Mouse (Mus musculus): Measurements from ENCODE around the gene AI467606. TPM values are rescaled to one million over a fixed set of nuclear protein-coding genes. Genes with fewer than 3 reads are reported as not detected.
A peak's percentile ranks its signal among the peaks of the same experiment; 100 is the strongest.

The AI467606 gene
- polyA plus RNA-seq, 1 experiment from 2014 or later, result 4.3 TPM

GRCm38 (mm10) chr7:127140623-127141404, 49.7 kb downstream of the AI467606 start:
- Histone ChIP-seq H3K27ac (no peak overlapping the region), H3K4me3 (replicated peaks; ENCODE audit: low read depth, low read length) (no peak overlapping the region), H3K9ac (ENCODE audit: low read depth, low read length) (no peak overlapping the region), H3K4me1 (replicated peaks; ENCODE audit: insufficient read depth, low read length) (0 out of 2 replicates have a peak, but pooled peaks cover 2% of the 10 kb centered on the region), H3K36me3 (ENCODE audit: insufficient read depth, low read length) (no peaks in the 10 kb centered on the region), H3K9me3 (replicated peaks; ENCODE audit: low read length) (no peaks in the 10 kb centered on the region), H3K27me3 (ENCODE audit: insufficient read depth, low read length) (no peaks in the 10 kb centered on the region), H3K4me2 (ENCODE audit: low read length) (no peak overlapping the region)
- no peak for DNase-seq (ENCODE audit: low spot score)
- no peak for ATAC-seq (replicated peaks; ENCODE audit: low FRiP score, low read depth)
- 63% methylated on average over 7 of the region's 7 CpGs for WGBS
- peak; percentile 51 for TF ChIP-seq CTCF (IDR thresholded peaks at IDR 0.05; ENCODE audit: low read depth)

- no peaks in the 10 kb centered on the region for H3K9me3 ChIP-seq (replicated peaks; ENCODE audit: low read length)
- H3K36me3 ChIP-seq (ENCODE audit: insufficient read depth, low read length), result no peaks in the 10 kb centered on the region
- no peak overlapping the region for H3K27ac ChIP-seq
- TF ChIP-seq CTCF (IDR thresholded peaks at IDR 0.05; ENCODE audit: low read depth), result no peak
- ATAC-seq (replicated peaks; ENCODE audit: low FRiP score, low read depth), result no peak
- no peak overlapping the region for H3K9ac ChIP-seq (ENCODE audit: low read depth, low read length)
- H3K4me3 ChIP-seq (replicated peaks; ENCODE audit: low read depth, low read length), result no peak overlapping the region
- no peaks in the 10 kb centered on the region for H3K27me3 ChIP-seq (ENCODE audit: insufficient read depth, low read length)
- no peak for DNase-seq (ENCODE audit: low spot score)
- 45% methylated on average over 2 of the region's 2 CpGs for WGBS
- H3K4me1 ChIP-seq (replicated peaks; ENCODE audit: insufficient read depth, low read length), result 0 out of 2 replicates have a peak, but pooled peaks cover 2% of the 10 kb centered on the region
- H3K4me2 ChIP-seq (ENCODE audit: low read length), result no peak overlapping the region
Observed at GRCm38 (mm10) chr7:127142214-127142613, 51.1 kb downstream of the AI467606 start.

- TF ChIP-seq CTCF (IDR thresholded peaks at IDR 0.05; ENCODE audit: low read depth), result no peak
- no peak for ATAC-seq (replicated peaks; ENCODE audit: low FRiP score, low read depth)
Observed at GRCm38 (mm10) chr7:127142666-127143065, 51.5 kb downstream of the AI467606 start.

More at GRCm38 (mm10) chr7:127142666-127143065, 51.5 kb downstream of the AI467606 start:
- Histone ChIP-seq H3K27me3 (ENCODE audit: insufficient read depth, low read length) (no peaks in the 10 kb centered on the region), H3K4me2 (ENCODE audit: low read length) (no peak overlapping the region), H3K4me3 (replicated peaks; ENCODE audit: low read depth, low read length) (no peak overlapping the region), H3K27ac (no peak overlapping the region), H3K9me3 (replicated peaks; ENCODE audit: low read length) (no peaks in the 10 kb centered on the region), H3K36me3 (ENCODE audit: insufficient read depth, low read length) (no peaks in the 10 kb centered on the region), H3K9ac (ENCODE audit: low read depth, low read length) (no peak overlapping the region), H3K4me1 (replicated peaks; ENCODE audit: insufficient read depth, low read length) (0 out of 2 replicates have a peak, but pooled peaks cover 2% of the 10 kb centered on the region)
- DNase-seq (ENCODE audit: low spot score), result no peak
- 85% methylated on average over 4 of the region's 4 CpGs for WGBS

Small RNA genes lying within 50 kb of the gene (microRNA-seq; reads per million reads assigned to microRNA genes)
- not detected for gene Gm44343

Other genes with a start within 250 kb of the AI467606 start
- gene Doc2a, start 243.9 kb upstream of the AI467606 start, polyA plus RNA-seq (2015; fragmentation: Nextera tagmentation; extraction: Ambion mirVana), result 7.6 and 7.7 TPM in 2 replicates
- 16.3 and 20.5 TPM in 2 replicates for gene Hirip3, start 229.4 kb upstream of the AI467606 start, polyA plus RNA-seq (2015; fragmentation: Nextera tagmentation; extraction: Ambion mirVana)
- 67.1 and 68.7 TPM in 2 replicates for gene Ino80e, start 229.0 kb upstream of the AI467606 start, polyA plus RNA-seq (2015; fragmentation: Nextera tagmentation; extraction: Ambion mirVana)
- 26.2 and 30.0 TPM in 2 replicates for gene Taok2, start 206.7 kb upstream of the AI467606 start, polyA plus RNA-seq (2015; fragmentation: Nextera tagmentation; extraction: Ambion mirVana)
- gene Tmem219, start 168.4 kb upstream of the AI467606 start, polyA plus RNA-seq (2015; fragmentation: Nextera tagmentation; extraction: Ambion mirVana), result 48.6 and 51.9 TPM in 2 replicates
- gene Kctd13, start 162.5 kb upstream of the AI467606 start, polyA plus RNA-seq (2015; fragmentation: Nextera tagmentation; extraction: Ambion mirVana), result 15.7 and 17.3 TPM in 2 replicates
- gene Asphd1, start 141.8 kb upstream of the AI467606 start, polyA plus RNA-seq (2015; fragmentation: Nextera tagmentation; extraction: Ambion mirVana), result 0.13 TPM in 1 of 2 replicates, not detected in the other
- gene Sez6l2, start 140.8 kb upstream of the AI467606 start, polyA plus RNA-seq (2015; fragmentation: Nextera tagmentation; extraction: Ambion mirVana), result 1.2 and 1.7 TPM in 2 replicates
- gene Cdipt, start 115.4 kb upstream of the AI467606 start, polyA plus RNA-seq (2015; fragmentation: Nextera tagmentation; extraction: Ambion mirVana), result 118 and 120 TPM in 2 replicates
- 1.6 and 2.8 TPM in 2 replicates for gene Cdiptos, start 115.3 kb upstream of the AI467606 start, polyA plus RNA-seq (2015; fragmentation: Nextera tagmentation; extraction: Ambion mirVana)
- 27.5 and 28.9 TPM in 2 replicates for gene Mvp, start 76.7 kb upstream of the AI467606 start, polyA plus RNA-seq (2015; fragmentation: Nextera tagmentation; extraction: Ambion mirVana)
- gene Pagr1b, start 74.9 kb upstream of the AI467606 start, polyA plus RNA-seq (2015; fragmentation: Nextera tagmentation; extraction: Ambion mirVana), result 0.21 and 0.65 TPM in 2 replicates
- gene Pagr1a, start 74.0 kb upstream of the AI467606 start, polyA plus RNA-seq (2015; fragmentation: Nextera tagmentation; extraction: Ambion mirVana), result 19.4 and 25.0 TPM in 2 replicates
- gene Gm42742, start 70.3 kb upstream of the AI467606 start, polyA plus RNA-seq (2015; fragmentation: Nextera tagmentation; extraction: Ambion mirVana), result 44.2 and 53.8 TPM in 2 replicates
- 2.5 and 2.7 TPM in 2 replicates for gene Prrt2, start 70.1 kb upstream of the AI467606 start, polyA plus RNA-seq (2015; fragmentation: Nextera tagmentation; extraction: Ambion mirVana)
- 50.3 and 58.7 TPM in 2 replicates for gene Maz, start 64.3 kb upstream of the AI467606 start, polyA plus RNA-seq (2015; fragmentation: Nextera tagmentation; extraction: Ambion mirVana)
- gene Kif22, start 48.9 kb upstream of the AI467606 start, polyA plus RNA-seq (2015; fragmentation: Nextera tagmentation; extraction: Ambion mirVana), result 51.7 and 57.2 TPM in 2 replicates
- not detected in 2 replicates for gene Zg16, start 4.0 kb upstream of the AI467606 start, polyA plus RNA-seq (2015; fragmentation: Nextera tagmentation; extraction: Ambion mirVana)
- 37.4 and 43.7 TPM in 2 replicates for gene Qprt, start 30.9 kb downstream of the AI467606 start, polyA plus RNA-seq (2015; fragmentation: Nextera tagmentation; extraction: Ambion mirVana)
- 0.28 and 0.33 TPM in 2 replicates for gene Spn, start 46.5 kb downstream of the AI467606 start, polyA plus RNA-seq (2015; fragmentation: Nextera tagmentation; extraction: Ambion mirVana)
- gene Cd2bp2, start 104.7 kb downstream of the AI467606 start, polyA plus RNA-seq (2015; fragmentation: Nextera tagmentation; extraction: Ambion mirVana), result 42.8 and 47.7 TPM in 2 replicates
- 14.9 and 16.9 TPM in 2 replicates for gene Tbc1d10b, start 117.1 kb downstream of the AI467606 start, polyA plus RNA-seq (2015; fragmentation: Nextera tagmentation; extraction: Ambion mirVana)
- 2.9 and 4.7 TPM in 2 replicates for gene Mylpf, start 117.5 kb downstream of the AI467606 start, polyA plus RNA-seq (2015; fragmentation: Nextera tagmentation; extraction: Ambion mirVana)
- 22.3 and 25.1 TPM in 2 replicates for gene Zfp553, start 141.7 kb downstream of the AI467606 start, polyA plus RNA-seq (2015; fragmentation: Nextera tagmentation; extraction: Ambion mirVana)
- 16.7 and 20.5 TPM in 2 replicates for gene Sept1, start 141.8 kb downstream of the AI467606 start, polyA plus RNA-seq (2015; fragmentation: Nextera tagmentation; extraction: Ambion mirVana)
- gene Zfp771, start 152.9 kb downstream of the AI467606 start, polyA plus RNA-seq (2015; fragmentation: Nextera tagmentation; extraction: Ambion mirVana), result 46.2 and 49.3 TPM in 2 replicates
- 146 and 157 TPM in 2 replicates for gene Dctpp1, start 169.3 kb downstream of the AI467606 start, polyA plus RNA-seq (2015; fragmentation: Nextera tagmentation; extraction: Ambion mirVana)
- gene Sephs2, start 182.7 kb downstream of the AI467606 start, polyA plus RNA-seq (2015; fragmentation: Nextera tagmentation; extraction: Ambion mirVana), result 207 and 215 TPM in 2 replicates
- 0.93 and 1.1 TPM in 2 replicates for gene Itgal, start 204.9 kb downstream of the AI467606 start, polyA plus RNA-seq (2015; fragmentation: Nextera tagmentation; extraction: Ambion mirVana)

Measured in kidney, postnatal 0 days (tissue).